Mouse (Mus musculus) cerebellum, postnatal 25 days (tissue): ENCODE data around the gene Plekha4.

ENCODE experiments used
- DNase-seq, 2 experiments: peaks; one replicate each; pipeline ENCODE4 v3.0.0; 2021; ENCODE audit warnings: mixed read lengths in 2 of 2

Plekha4 gene

GRCm38 (mm10) chr7:45538163-45539041 lies 12.3 kb downstream of the Plekha4 start:
- peak; percentile 72 to 78 for DNase-seq

- DNase-seq: no peak
These were observed 13.0 kb downstream of the Plekha4 start for GRCm38 (mm10) chr7:45539095-45539494.

GRCm38 (mm10) chr7:45540213-45540612 lies 14.1 kb downstream of the Plekha4 start:
- no peak for DNase-seq

- DNase-seq: no peak
These were observed 18.4 kb downstream of the Plekha4 start for GRCm38 (mm10) chr7:45544525-45544924.

GRCm38 (mm10) chr7:45549641-45550436 lies 23.7 kb downstream of the Plekha4 start:
- no peak for DNase-seq

- no peak for DNase-seq
These were observed 24.8 kb downstream of the Plekha4 start for GRCm38 (mm10) chr7:45550821-45551511.

GRCm38 (mm10) chr7:45551512-45551883 lies 25.4 kb downstream of the Plekha4 start:
- DNase-seq: no peak

- DNase-seq: no peak
These were observed 27.4 kb downstream of the Plekha4 start for GRCm38 (mm10) chr7:45553519-45553918.

GRCm38 (mm10) chr7:45553990-45554389 lies 27.9 kb downstream of the Plekha4 start:
- no peak for DNase-seq

GRCm38 (mm10) chr7:45554744-45555143 lies 28.6 kb downstream of the Plekha4 start, which contains the start of gene Hsd17b14:
TSS of gene Hsd17b14 (plus strand) at chr7:45554893.
- no peak for DNase-seq

GRCm38 (mm10) chr7:45555787-45556186 lies 29.7 kb downstream of the Plekha4 start:
- peak; percentile 88 to 93 for DNase-seq

- no peak for DNase-seq
These were observed 32.8 kb downstream of the Plekha4 start for GRCm38 (mm10) chr7:45558907-45559306.

- DNase-seq: no peak
These were observed 34.1 kb downstream of the Plekha4 start for GRCm38 (mm10) chr7:45560241-45560640.

- DNase-seq: peak; percentile 86 to 90
These were observed 34.9 kb downstream of the Plekha4 start for GRCm38 (mm10) chr7:45560843-45561623.

- no peak for DNase-seq
These were observed 35.7 kb downstream of the Plekha4 start for GRCm38 (mm10) chr7:45561624-45562520.

- DNase-seq: no peak
These were observed 38.7 kb downstream of the Plekha4 start for GRCm38 (mm10) chr7:45564811-45565210.

- no peak for DNase-seq
These were observed 39.3 kb downstream of the Plekha4 start for GRCm38 (mm10) chr7:45565446-45565845.

GRCm38 (mm10) chr7:45567112-45567779 lies 41.1 kb downstream of the Plekha4 start:
- DNase-seq: no peak

- peak; percentile 88 to 95 for DNase-seq
These were observed 41.8 kb downstream of the Plekha4 start for GRCm38 (mm10) chr7:45567780-45568516.
